Mouse (Mus musculus): ENCODE data around the gene Bcam.
A peak's percentile ranks its signal among the peaks of the same experiment; 100 is the strongest.
"Not testable (repeated sequence)": the region's sequence is repeated elsewhere in the genome, so short reads cannot be mapped to it uniquely, and the experiment has no call there.

The Bcam gene

DNA sequence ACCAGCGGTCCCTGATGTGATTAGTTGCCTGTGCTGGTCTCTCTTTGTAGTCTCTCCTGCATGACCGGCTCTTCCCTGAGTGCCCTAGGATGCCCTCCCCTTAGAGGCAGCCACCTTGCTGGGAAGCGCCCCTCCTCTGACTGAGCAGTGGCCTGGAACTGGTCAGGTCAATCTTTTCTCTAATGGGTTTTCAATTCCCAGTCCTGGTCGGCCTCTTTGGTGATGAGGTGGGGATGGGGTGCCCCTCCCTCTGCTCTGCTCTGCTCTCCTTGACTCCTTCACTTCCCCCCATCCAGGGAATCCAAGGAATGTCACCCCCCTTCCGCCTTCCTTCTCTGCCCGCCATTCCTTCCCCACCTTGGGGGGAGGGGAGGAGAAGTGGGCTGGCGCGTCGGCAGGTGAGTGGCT lies at the start of gene Bcam:
Gene Bcam, minus strand, starts transcription at position 33 of the 408 bp plus-strand sequence.
- DNase-seq: peak; percentile 74 to 85

DNA sequence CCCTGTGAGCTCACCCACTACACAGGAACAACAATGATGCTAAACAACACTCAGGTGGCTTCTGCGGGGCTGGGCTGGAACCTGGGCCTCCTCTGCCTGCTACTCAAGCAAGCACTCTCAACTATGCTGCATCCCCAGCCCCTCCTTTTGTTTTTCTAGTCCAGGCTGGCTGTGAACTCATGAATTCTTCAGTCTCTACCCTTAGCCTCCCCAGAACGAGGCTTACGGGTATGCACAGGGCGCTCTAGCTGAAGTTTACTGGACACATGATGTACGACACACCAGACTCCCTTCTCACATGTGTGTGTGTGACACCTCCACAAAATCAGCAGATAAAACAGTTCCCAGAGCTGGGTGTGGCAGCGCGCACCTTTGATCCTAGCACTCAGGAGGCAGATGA lies 48.1 kb upstream of the Bcam start:
- no peak for DNase-seq

DNA sequence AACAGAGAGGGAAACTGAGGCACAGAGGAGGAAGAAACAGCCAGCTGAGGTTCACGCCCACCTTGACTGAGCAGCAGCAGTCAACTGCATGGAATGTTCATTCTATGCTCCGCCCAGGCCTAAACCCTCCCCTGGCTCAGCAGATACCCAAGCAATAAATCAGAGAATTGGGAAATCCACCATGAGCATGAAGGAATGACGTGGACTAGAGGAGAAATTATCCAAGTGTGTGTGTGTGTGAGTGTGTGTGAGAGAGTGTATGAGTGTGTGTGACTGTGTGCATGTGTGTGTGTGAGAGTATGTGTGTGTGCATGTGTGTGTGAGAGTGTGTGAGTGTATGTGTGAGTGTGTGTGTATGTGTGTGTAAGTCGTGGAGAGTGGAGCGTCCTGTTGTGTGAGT lies 47.6 kb upstream of the Bcam start:
- DNase-seq: peak in 1 of 2 experiments; percentile 53

DNA sequence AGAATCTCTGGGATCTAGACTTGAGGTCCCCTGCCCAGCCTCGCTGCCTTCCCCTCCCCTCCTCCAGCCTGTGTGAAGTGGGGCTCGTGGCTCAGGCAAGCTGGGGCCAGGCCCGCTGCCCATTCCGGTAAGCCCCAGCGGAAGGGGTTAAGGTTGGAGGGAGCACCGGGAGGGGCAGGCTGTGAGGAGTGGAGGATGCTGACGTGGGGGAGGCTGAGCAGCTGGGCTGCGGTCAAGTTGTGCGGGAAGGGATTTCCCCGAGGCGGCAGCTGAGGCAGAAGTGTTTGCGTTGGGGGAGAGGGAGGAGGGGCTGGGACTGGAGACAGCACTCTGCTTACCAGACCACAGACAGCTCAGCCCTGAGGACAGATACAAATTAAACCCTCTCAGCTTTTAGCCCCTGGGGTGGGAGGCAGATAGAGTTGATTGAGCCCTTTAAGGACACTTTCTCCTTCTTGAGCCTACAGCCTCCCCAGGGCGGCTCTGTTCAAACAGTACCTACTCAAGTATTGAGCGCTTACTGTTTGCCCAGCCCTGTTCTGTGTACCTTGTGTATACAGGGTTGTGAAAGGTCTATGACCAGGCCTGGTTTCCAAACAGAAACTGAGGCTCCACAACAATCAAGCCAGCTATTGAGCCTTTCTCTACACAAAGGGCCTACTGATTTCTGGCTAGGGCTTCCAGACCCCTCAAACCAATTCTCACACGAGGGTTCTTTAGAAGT lies 46.7 kb upstream of the Bcam start:
- DNase-seq: peak; percentile 84 to 91

DNA sequence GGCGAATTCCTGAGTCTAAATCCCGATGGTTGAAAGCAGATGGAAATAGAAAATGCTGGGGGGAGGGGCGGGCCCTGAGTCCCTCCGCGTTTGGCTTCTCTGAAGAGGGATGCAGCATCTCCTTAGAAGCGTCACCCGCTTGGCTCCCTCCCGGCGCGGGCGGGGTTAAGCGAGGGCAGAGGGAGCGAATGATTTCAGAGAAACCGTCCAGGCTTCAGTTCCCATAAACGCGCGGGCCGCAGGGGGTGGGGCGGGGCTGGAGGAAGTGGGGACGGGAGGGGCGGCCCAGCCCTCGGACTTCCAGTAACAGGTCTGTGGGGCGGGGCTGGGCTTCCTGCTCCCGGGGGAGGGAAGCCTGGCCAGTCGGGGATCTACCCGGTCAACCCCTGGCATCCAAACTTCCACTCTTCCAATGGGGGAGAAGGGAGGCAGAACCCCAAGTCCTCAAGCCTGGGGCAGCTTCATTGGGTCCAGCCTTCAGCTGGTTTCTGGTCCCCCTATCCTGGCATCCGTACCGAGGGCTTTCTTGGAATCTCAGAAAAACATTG lies 45.5 kb upstream of the Bcam start:
- DNase-seq: peak; percentile 93 to 94

DNA sequence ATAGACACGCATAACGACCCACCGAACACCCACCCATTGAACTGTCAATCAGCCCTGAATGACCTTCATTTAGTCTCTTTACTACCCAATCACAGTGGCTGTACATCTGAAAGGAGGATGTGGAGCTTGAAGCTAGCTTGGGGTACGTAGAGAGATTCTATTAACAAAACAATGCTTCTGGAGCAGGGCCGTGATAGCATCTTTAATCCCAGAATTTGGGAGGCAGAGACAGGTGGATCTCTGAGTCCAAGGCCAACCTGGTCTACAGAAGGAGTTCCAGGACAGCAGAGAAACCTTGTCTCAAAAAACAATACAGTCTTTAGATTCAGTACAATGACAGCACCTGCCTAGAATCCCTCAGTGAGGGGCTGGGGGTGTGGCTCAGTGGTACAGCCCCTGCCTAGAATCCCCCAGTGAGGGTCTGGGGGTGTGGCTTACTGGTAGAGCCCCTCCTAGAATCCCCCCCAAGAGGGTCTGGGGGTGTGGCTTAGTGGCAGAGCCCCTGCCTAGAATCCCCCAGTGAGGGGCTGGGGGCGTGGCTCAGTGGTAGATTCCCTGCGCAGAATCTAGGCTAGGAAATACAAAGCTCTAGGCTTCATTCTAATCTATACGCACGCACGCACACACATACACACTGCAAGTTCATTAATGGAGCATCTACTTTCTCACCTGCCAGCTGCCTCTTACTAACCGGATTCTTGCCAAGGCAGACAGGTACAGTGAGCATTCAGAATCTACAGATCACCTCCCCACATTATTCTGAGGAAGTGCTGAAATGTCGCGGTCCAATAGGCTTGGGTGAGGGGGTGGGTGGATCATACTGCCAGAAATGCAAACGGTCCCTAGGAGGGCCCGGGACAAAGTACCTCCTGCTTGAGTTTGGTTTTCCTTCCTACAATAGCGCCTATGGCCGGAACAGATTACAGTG lies 44.7 kb upstream of the Bcam start:
- no peak for DNase-seq

DNA sequence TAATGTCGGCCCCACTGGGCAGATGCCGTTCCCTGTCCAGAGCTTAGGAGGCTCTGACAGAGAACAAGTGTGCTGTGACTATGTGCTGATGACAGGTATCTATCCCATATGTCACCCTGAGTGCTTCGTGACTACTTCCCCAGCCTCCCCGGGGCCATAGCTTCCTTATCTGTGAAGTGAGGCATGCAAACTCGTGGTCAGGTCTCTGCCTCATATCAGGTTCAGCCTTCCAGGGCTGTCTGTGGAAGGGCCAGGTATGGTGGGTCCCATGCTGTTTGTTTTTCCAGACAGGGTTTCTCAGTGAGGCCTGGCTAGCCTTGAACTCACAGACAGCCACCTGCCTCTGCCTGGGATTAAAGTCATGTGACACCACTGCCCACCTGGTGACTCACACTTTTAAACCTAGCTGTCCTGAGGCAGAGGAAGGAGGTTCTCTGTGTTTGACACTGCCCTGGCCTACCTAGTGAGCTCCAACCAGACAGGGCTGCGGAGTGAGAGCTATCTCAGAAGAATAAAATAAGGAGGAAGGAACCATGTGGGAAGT lies 42.8 kb upstream of the Bcam start:
- DNase-seq: no peak

DNA sequence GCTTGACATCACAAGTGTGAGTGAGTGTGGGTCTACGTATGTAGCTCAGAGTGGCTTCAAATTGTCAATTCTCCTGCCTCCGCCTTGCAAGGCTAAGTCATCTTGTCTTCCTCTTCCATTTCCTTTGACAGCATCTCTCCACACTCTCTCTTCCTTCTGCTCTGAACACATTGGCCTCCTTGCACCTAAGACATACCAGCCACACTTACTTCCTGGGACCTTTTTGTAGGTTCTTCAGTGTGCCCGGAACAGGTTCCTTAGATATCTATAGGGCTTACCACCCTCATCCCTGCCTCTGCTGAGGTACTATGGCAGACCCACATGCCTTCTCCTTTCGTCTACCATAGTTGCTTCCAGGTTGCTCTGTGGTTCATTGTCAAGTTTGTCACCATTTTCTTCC lies 42.3 kb upstream of the Bcam start:
- no peak for DNase-seq

DNA sequence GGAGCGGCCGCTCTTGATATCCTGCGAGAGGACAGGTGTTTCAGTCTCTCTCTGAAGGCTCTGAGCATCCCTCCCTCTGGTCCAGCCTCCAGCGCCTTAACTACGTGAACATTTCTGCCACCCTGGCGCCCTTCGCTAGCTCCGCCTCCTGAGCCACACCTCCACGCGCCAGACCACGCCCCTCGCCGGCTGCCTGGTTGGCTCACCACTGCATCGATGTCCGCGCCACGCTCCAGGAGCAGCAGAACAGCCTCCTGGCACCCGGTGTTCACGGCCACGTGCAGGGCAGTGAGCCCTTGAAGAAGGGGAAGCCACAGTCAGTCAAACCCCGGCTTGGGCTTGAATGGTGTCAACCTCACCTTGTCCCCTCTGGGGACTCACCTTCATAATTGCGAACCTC lies 40.3 kb upstream of the Bcam start:
- DNase-seq: peak; percentile 76 to 77

DNA sequence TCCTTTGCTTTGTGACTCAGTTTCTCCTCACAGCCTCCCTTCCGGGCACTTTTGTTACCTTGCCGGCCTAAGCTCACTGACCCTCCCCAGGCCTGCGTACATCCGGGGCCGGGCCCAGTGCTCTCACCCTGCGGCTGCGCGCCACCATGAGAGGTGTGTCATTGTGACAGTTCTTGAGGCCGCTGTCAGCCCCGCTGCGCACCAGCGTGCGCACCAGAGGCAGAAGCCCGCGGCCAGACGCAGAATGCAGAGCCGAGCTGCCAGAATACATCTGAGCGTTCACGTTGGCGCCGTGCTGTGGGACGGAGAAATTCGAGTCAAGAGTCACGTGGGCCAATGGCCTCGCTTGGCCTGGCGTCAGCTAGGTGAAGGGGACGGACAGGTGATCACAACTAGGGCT lies 38.6 kb upstream of the Bcam start:
- peak in 1 of 2 experiments; percentile 53 for DNase-seq

DNA sequence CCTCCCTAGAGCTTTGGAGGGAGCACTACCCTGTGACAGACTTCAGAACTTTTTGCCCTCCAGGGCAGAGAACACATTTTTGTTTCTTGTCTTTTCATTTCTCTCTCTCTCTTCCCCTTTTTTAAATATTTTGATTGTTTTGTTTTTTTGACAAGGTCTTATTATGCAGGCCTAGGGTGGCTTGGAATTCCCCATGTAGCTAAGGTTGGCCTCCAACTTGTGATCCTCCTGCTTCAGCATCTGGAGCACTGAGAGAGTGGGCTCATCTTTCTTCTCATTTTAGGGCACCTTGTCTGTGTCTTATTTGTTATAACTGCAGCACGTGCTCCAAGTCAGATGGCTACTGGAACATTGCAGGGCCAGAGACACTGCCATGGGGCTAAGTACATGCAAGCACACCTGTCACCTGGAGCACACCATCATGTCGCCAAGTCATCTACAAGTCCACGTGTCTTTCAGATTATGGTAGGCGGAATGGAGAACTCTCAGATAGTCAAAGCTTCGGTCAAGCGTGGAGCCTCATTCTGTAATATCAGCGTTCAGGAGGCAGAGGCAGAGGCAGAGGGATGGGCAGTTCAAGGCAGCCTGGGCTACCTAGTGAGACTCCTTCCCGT lies 35.6 kb upstream of the Bcam start:
- DNase-seq: no peak

DNA sequence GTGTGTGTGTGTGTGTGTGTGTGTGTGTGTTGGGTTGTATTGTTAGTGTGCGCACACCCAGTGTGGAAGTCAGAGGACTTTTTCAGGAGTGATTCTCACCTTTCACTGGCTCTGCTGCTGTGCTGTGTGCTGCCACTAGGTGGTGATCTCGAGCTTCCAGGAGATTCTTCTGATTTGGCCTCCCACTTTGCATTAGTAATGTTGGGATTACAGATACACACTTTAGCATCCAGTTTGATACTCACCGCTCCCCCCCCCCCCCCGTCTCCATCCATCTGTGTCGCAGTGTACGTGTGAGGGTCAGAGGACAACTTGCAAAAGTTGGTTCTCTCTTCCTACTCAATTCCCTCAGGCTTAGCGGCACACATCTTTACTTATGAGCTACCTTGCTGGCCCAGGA lies 32.2 kb upstream of the Bcam start:
- DNase-seq: peak; percentile 60 to 83

DNA sequence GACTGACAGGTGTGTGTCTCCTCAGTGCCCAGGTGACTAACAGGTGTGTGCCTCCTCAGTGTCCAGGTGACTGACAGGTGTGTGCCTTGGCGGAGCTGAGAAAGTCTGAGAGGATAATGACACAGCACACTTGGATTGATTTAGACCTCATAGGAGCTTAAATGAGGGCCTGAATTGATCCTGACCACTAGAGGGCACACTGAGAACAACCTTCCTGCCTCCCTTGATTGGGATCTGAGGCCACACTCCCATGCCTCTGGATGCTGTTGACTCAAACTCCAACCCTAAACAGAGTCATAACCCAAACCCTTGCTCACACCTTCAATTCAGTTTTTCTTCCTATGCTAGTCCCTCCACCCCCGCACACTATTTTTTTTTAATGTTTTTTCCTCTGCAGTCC lies 29.9 kb upstream of the Bcam start:
- DNase-seq: peak in 1 of 2 experiments; percentile 69

DNA sequence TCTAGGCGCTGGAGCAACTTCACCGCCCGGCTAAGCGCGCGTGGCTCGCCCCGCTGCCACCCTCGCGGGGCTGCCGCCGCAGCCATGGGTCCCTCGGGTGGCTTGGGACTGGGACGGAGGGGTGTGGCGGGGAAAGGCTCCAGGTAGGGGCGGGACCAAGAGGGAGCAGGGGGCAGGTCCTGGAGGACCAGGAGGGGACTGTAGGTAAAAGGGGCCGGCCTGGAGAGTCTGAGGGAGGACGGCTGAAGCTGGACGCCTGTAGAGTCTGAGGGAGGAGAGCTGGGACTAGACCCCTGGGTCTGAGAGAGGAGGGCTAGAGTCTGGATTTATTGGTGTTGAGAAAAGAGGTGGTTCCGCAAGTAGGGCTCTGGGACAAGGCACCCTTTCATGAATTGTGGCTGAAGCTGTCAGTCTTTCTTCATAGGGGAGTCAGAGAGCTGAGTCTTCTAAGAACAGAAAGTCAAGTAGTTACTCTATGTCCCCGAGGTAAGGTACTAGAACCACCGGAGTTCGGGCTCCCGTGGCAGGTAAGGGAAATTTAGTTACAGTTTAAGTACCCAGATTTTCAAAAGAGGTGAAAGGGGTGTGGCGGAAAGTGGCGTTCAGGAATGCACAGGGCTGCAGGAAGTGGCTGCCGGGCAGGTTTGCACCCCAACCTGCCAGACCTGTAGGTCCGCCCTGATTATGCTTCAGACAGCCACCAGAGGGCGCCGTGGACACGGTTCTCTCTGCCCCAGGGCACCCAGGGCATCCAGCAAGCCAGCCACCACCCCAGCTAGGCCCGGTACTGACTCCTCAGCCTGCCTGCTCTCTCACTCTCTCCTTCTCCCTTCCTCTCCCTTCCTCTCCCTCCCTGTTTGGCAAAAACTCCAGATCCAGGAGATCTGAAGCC lies 26.1 kb upstream of the Bcam start, which contains the start of gene Cblc:
Gene Cblc, minus strand, starts transcription at position 113 of the 892 bp plus-strand sequence.
- peak; percentile 91 to 92 for DNase-seq

DNA sequence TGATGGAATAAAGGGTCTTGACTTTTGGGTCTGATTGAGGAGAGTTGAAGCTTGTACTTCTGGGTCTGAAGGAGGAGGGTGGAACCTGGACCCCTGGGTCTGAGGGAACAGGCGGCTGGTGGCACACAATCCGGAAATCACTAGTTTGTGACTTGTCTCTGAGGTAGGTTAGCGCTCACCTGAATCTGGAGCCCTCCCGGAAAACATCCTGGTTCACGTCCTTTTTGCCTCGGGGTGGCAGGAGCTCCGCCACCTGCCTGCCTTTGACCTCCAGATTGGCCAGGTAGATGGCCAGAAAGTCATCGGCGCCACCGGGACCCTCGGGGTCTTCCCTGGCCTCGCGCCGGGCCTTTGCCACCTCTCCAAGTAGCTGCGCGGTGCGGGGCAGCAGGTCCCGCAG lies 25.4 kb upstream of the Bcam start:
- DNase-seq: no peak

DNA sequence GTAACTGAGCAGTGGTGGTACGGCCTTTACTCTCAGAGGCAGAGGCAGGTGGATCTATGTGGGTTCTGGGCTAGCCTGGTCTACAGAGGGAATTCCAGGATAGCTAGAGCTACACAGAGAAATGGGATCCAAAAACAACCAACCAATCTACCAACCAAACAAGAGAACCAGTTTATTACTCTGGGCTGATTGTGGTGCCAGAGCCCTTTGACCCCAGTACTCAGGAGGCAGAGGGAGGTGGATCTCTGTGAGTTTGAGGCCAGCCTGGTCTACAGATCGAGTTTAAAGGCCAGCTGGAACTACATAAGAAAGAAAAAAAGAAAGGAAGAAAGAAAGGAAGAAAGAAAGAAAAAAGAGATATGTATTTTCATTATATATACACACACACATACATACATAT lies 24.4 kb upstream of the Bcam start:
- no peak for DNase-seq

DNA sequence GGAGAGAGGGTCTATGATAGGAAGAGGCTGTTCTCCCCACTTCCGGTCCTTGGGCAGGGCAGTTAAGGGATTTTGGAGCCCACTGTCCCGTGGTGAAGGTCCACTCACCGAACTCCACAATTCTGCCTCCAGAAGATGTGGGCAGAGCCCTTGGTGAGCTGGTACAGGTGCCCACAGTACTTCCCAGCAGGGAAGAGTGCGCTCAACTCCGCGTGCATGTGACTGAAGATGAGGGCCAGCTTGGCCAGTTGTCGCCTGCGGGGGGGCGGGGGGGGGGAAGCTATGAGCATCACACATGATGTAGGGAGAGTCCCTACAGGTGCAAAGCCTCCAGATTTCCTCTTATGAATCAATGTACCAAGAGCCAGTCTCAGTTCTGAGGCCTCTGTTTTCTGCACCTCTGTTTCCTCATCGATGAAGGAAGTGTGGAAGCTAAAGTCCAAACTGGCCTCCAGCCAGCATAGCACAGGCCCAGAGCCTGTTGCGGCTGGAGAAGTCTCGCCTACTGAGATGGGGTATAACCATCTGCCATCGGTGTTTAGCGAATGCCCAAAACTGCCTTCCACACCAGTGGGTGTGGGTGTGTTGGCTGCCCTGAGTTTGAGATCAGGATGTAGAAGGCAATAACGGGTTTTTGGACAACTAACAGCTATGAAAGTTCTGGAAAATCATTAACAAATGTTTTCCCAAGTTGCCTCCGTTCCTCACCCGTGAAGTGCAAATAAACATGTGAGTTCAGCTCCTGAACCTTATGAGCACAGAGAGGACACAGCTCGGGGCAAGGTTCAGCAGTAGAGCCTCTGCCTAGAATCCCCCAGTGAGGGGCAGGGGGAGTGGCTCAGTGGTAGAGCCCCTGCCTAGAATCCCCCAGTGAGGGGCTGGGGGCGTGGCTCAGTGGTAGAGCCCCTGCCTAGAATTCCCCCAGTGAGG lies 22.1 kb upstream of the Bcam start:
- DNase-seq: no peak

DNA sequence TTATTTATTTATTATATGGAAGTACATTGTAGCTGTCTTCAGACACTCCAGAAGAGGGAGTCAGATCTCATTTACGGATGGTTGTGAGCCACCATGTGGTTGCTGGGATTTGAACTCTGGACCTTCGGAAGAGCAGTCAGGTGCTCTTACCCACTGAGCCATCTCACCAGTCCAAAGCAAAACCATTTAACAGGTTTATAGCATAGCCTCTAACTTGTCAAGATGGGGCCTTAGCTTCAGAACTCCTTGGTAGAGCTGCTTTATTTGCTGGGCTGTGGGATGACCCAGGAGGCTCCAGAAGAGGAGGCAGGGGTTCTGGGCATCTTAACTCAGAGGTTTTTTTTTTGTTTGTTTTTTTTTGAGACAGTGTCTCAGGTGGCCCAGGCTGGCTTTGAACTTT lies 20.7 kb upstream of the Bcam start:
- not testable (repeated sequence) for DNase-seq

DNA sequence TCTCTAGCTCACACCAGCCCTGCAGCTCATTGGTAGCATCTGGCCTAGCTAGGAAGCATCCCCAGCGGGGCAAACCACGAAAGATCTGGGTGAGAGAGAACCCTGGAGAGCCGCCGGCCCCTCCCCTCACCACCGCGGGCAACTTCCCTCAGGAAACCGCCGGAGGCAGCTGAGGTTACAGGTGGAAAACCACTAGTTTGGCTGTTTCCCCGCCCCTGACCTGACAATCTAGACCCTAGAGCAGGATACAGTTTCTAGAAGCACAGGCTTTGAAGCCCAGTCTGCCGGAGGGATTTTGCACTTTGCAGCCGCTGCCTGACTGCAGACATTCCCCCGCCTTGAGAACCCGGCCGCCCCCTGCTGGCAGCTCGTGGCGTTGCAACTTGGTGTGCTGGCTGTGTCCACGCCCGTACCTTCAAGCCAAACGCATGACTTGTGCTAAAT lies 19.1 kb upstream of the Bcam start:
- peak; percentile 84 to 93 for DNase-seq

DNA sequence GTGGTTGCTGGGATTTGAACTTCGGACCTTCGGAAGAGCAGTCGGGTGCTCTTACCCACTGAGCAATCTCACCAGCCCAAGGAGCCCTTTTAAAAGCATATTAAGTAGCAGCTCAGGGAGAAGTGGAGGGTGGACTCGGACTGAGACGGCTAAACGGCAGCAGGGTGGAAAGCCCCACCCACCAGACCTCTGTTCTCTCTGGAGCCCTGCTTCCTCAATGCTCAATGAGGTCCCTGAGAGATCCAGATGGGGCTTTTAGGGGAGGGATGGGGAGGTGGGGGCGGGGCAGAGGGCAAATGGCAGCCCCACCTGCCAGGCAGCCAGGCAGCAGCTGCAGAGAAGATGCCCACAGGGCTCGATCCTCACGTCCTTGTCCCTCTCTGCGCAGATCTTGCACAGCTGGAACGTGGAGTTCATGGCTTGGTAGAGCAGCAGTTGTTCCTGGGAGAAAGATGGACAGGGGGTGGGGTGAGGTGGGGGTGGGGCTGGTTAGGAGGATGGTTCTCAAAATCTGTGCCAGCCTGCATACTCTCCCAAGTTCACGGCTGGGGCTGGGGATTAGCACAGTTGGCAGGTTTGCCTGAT lies 15.2 kb upstream of the Bcam start:
- DNase-seq: no peak
